Mouse (Mus musculus): Measurements from ENCODE around the gene Gm3336. TPM values are rescaled to one million over a fixed set of nuclear protein-coding genes. Genes with fewer than 3 reads are reported as not detected.

Gm3336 gene
- total RNA-seq, 4 experiments from 2014 or later, result not detected

DNA sequence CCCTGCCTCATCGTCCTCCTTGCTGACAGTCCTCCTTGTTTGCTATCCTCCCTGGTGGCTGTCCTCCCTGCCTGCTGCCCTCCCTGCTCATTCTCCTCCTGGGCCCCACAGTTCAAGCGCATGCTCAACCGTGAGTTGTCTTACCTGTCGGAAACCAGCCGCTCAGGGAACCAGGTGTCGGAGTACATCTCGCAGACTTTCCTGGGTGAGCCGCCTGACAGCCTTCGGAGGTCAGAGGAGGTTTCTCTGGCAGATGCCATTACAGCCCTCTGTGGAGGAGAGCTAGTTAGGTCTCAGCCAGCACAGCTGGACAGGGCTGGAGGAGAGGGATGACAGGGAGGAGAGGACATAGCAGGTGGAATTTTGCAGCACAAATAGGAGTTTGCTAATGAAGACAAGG lies 28.3 kb downstream of the Gm3336 start:
- DNase-seq (ENCODE audit: low spot score in 2 of 2), result peak in 1 of 2 experiments; percentile 3

- peak in 1 of 2 experiments; percentile 3 for DNase-seq (ENCODE audit: low spot score in 2 of 2)
Observed at GRCm38 (mm10) chr8:70747211-70747890, 29.0 kb downstream of the Gm3336 start.

- DNase-seq (ENCODE audit: low spot score in 2 of 2), result peak in 1 of 2 experiments; percentile 12
Observed at GRCm38 (mm10) chr8:70748246-70749096, 30.1 kb downstream of the Gm3336 start.

DNA sequence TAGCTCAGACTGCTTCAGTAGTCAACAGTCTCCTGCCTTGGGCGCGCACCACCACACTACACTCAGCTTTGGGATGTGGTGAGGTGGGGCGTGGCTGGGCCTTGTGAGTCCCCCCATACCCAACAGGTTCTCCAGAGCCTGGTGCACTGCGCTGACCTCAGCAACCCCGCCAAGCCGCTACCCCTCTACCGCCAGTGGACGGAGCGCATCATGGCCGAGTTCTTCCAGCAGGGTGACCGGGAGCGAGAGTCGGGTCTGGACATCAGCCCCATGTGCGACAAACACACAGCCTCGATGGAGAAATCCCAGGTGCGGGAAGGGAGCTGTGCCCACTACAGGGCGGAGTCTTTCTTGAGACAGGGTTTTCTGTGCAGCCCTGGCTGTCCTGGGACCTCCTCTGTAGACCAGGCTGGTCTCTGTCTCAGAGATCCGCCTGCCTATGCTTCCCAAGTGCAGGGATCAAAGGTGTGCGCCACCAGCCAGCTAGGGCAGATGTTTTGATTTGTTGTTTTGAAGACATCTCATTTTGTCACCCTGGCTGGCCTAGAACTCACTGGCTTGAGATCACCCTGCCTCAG lies 30.8 kb downstream of the Gm3336 start:
- peak in 1 of 2 experiments; percentile 4 for DNase-seq (ENCODE audit: low spot score in 2 of 2)

- DNase-seq (ENCODE audit: low spot score in 2 of 2), result peak in 1 of 2 experiments; percentile 4
Observed at GRCm38 (mm10) chr8:70750128-70750680, 31.9 kb downstream of the Gm3336 start.

- DNase-seq (ENCODE audit: low spot score in 2 of 2), result peak; percentile 69 to 73
Observed at GRCm38 (mm10) chr8:70752000-70752764, 33.8 kb downstream of the Gm3336 start.

DNA sequence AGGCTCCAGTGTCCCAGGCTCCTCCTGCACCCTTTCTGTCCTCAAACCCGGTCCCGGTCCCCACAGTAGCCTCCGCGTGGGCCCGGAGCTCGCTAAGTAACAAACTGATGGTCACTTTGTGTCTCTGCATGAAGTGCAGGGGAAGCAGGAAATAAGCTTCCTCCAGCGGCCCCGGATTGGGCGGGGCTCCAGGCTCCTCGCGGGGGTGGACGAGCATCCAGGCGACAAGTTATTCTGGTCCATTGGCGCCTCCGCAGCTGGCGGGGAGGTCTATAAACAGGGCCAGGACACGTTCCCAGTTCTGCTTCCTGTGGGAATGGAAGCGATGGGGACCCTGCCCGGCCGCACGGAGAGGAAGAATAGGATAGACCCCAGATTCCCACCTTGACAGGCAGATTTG lies 34.8 kb downstream of the Gm3336 start:
- peak; percentile 92 to 93 for DNase-seq (ENCODE audit: low spot score in 2 of 2)

GRCm38 (mm10) chr8:70754043-70754870 lies 35.9 kb downstream of the Gm3336 start, which contains the start of gene Rab3a:
Rab3a (plus strand) TSS chr8:70754679.
- peak; percentile 95 to 97 for DNase-seq (ENCODE audit: low spot score in 2 of 2)

DNA sequence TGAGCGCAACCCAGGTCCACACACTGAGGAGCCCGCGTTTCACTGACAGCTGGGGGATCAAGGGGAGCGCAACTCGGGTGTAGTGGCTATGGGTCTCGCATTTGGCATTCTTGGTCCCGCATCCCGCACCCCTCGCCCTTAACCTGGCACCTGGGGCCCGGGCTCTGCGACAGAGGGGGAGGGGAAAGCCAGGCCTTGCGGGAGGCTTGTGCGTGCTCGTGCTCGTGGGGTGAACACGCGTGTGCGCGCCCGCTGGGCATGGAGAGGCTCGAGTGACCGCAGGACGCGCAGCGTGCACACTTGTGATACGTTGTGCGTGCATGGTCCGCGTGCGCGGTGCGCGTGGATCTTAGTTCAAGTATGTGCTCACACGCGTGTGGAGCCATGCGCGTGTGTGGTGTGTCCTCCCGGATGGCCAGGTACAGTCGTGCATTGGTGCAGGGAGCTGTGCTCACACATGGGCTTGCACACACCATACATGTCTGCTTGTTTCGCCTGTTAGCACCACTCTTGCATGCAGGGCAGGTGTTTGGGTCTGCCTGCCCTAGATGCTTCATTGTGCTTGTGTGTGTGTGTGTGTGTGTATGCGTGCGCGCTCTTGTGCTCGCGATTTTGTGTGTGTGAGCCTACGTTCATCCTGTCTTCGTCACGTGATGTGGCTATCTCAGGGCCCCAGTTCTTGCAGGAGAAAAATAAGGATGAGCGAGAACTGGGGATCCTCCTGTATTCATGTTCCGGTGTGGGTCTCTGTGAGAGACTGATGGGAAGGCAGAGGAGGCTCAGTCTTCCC lies 36.7 kb downstream of the Gm3336 start:
- peak in 1 of 2 experiments; percentile 67 for DNase-seq (ENCODE audit: low spot score in 2 of 2)

DNA sequence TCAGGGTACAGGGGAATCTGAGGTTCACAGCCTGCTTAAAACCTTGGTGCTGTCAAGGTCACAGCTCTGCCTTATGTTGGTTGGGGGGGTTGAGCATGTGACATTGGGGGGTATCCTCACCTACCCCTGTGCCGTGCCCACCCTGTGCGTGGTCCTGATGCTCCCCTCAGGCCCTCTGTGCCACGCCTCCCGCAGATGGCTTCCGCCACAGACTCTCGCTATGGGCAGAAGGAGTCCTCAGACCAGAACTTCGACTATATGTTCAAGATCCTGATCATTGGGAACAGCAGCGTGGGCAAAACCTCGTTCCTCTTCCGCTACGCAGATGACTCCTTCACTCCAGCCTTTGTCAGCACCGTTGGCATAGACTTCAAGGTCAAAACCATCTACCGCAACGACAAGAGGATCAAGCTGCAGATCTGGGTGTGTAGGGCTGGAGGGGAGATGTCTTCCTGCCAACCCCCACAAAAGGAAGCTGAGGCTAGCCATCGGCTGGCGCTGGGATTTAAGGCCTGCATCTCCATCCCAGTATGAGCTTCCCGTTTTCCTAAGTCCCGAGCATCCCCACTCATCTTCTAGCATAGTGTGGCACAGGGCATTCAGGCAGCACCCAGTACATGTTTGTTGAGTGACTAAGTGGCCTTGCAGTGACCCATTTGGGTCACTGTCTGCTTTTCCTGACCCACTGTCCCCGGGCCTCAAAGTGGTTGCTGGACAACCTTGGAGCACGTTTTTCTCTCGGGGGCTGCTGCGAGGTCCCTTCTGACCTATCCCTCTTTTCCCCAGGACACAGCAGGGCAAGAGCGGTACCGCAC lies 37.5 kb downstream of the Gm3336 start:
- DNase-seq (ENCODE audit: low spot score in 2 of 2), result peak in 1 of 2 experiments; percentile 8

GRCm38 (mm10) chr8:70756476-70757040 lies 38.2 kb downstream of the Gm3336 start:
- no peak for DNase-seq (ENCODE audit: low spot score in 2 of 2)

DNA sequence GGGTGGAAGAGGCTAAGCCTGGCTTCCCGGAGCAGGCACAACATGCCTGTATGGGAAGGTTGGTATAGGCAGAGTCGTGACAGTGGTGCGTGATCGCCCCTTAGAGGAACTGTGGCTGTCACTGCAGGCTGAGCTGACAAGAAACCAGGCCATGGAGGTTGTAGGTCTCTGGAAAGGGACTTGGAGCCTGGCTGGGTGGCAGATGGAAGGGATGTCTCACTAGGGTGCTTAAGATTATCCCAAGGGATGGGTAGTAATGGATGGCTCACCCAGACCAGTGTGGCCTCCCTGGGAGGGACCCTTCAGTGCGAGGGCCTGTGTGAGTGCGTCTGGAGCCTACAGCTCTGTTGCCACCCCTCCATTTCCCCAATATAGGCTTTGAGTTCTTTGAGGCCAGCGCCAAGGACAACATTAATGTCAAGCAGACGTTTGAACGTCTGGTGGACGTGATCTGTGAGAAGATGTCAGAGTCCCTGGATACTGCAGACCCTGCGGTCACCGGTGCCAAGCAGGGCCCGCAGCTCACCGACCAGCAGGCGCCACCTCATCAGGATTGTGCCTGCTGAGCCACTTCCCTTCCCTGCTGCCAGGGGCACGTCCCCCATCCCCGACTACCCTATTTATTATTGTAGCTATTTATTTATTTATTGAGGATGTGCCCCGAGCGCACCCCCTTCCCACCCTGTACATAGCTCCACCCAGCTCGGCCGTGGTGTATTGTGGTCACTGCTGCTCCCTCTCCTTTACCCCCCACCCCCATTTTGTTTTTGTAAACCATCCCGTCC lies 39.4 kb downstream of the Gm3336 start:
- peak in 1 of 2 experiments; percentile 6 for DNase-seq (ENCODE audit: low spot score in 2 of 2)

DNA sequence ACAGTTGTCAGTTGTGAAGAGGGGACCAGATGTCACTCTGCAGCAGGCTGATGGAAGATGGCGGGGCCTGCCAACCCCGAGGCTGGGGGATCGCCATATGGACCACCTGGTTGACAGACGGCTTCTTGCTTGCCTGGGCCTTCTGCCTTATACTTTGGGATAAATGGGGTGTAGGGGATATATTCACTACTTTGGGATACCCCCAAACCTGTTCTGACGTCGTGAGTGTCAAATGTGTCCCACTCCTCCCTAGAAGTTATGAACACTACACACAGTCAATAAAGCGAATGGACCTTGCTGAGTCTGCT lies 39.9 kb downstream of the Gm3336 start:
- DNase-seq (ENCODE audit: low spot score in 2 of 2), result no peak

DNA sequence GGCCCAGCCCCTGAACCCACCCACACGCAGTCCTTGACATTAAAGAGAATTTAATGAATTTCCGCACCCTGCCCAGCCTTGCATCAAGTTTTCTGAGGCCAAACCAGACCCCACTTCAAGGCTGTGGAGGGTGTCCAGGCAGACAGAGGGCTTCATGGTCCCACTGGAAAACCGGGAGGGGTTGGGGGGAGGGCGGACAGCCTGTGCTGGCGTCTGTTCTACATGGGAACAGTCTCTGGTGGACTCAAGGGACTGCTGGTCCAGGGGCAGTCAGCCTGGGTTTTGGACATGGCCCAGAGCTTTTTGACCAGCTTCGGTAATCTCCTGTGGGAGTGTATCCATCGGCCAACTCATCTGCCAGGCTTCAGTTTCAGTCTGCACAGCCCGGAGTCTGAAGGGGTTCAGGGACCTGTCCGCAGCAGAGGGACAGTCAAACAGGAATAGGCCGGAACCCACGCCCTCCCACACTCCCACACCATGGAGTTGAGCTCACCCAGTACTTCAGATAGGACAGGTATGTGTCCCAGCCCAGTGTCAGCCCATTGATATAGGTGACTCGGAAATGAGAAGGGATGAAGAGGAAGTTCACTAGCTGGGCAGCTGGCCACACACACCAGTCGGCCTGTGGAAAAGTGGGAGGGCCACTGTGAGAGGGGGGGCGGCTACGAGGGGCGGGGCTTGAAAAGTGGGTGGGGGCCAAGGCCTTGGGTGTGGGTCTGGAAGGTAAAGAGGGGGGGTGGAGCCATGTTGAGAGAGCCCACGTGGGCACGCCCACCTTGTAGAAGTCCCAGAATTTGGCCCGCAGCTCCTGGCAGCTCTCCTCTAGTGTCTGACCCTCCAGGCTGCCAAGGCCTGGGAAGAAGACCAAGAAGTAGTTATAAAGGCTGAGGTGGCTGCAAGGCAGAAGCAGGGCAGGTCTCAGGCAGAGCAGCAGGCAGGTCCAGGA lies 40.5 kb downstream of the Gm3336 start:
- peak in 1 of 2 experiments; percentile 55 for DNase-seq (ENCODE audit: low spot score in 2 of 2)

DNA sequence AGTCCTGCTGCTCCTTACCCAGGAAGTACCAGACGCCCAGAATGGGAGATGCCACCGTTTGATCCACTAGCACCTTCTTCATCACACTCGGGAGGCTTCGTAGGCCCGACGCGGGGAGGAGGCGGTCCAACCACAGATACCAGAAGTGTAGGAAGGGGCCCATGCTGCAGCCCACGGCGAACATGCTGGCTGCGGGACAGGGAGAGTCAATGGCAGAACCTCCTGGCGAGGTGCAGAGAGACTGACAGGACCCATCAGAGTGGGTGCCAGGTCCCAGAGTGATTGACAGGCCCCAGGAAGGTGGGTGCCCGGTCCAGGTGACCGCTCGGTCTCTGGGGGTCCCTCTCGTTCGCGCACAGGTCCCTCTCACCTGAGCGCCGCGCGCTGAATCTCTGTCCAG lies 42.0 kb downstream of the Gm3336 start:
- no peak for DNase-seq (ENCODE audit: low spot score in 2 of 2)

GRCm38 (mm10) chr8:70760775-70761406 lies 42.5 kb downstream of the Gm3336 start, which contains the start of gene Mpv17l2:
Mpv17l2 (minus strand) TSS chr8:70760946.
- peak; percentile 90 to 95 for DNase-seq (ENCODE audit: low spot score in 2 of 2)
